Mouse (Mus musculus) retina, embryonic 14.5 days (tissue): ENCODE data around the gene Zc3h12a.
A peak's percentile ranks its signal among the peaks of the same experiment; 100 is the strongest.

Experiments used
- DNase-seq: peaks from one replicate; pipeline ENCODE4 v3.0.0-alpha.2; 2015; ENCODE audit warnings: low spot score

Zc3h12a gene

GRCm38 (mm10) chr4:125127305-125128084 lies at the start of gene Zc3h12a:
Gene Zc3h12a (minus strand): TSS chr4:125127840.
- peak; percentile 90 for DNase-seq

GRCm38 (mm10) chr4:125176639-125177165 lies 49.1 kb upstream of the Zc3h12a start:
- DNase-seq: peak; percentile 41

GRCm38 (mm10) chr4:125176190-125176589 lies 48.5 kb upstream of the Zc3h12a start:
- no peak for DNase-seq

- no peak for DNase-seq
These were observed 48.0 kb upstream of the Zc3h12a start for GRCm38 (mm10) chr4:125175591-125175990.

GRCm38 (mm10) chr4:125174516-125175185 lies 47.0 kb upstream of the Zc3h12a start:
- DNase-seq: no peak

DNA sequence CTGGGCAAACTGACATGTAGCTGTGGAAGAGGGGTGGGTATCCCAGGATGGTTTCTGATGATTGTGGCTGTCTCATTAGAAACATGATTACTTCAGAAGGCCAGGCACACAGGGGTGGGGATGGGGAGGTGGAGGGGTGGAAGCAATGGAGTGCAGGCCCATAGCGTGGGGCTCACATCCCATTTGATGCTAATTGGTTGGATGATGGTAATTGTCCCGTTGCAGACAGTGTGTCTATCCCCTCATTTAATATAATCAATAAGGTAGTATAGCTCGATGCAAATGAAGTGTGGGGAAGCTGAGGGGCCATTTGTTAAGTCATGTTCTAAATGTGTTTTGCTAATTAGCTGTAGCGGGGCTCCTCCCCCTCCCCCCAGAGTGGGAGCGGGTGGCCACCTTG lies 45.5 kb upstream of the Zc3h12a start:
- DNase-seq: no peak

DNA sequence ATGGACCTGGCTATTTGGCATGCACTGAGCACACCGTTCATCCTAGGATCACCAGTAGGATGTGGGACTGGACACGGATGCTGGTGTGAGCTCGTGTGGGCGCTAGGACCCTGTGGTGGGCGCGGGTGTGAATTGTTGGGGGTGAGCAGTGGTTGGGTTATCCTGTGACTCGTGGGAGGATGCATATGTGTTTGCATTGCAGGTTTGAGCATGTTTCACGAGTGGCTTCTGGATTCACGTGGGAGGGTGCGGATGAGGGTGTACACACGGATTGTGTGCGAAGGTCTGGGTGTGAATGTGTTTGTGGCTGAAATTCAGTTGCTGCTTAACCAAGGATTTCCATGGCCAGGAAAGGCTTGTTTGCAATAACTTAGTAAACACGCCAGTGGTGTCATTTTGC lies 45.1 kb upstream of the Zc3h12a start:
- no peak for DNase-seq

- DNase-seq: no peak
These were observed 40.1 kb upstream of the Zc3h12a start for GRCm38 (mm10) chr4:125167723-125168122.

DNA sequence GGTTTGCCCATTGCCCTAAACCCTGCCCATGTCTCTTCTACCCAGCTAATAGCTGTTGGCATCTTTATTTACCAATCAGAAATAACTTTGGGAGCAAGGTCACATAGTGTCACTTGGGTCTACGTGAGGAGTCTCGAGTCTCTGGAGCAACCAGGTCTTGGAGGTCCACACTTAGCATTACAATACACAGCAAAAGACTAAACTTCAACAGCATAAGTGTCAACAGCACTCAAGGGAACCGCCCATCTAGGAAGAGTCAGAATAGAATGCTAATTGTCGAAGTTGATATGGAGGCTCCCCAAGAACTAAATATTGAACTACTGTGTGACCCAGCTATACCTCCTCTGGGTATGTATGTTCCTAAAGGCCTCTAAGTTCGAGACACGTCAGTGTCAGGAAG lies 37.2 kb upstream of the Zc3h12a start:
- DNase-seq: no peak

- DNase-seq: no peak
These were observed 35.1 kb upstream of the Zc3h12a start for GRCm38 (mm10) chr4:125162701-125163100.

- no peak for DNase-seq
These were observed 33.8 kb upstream of the Zc3h12a start for GRCm38 (mm10) chr4:125161392-125161791.

- no peak for DNase-seq
These were observed 33.3 kb upstream of the Zc3h12a start for GRCm38 (mm10) chr4:125160951-125161331.

DNA sequence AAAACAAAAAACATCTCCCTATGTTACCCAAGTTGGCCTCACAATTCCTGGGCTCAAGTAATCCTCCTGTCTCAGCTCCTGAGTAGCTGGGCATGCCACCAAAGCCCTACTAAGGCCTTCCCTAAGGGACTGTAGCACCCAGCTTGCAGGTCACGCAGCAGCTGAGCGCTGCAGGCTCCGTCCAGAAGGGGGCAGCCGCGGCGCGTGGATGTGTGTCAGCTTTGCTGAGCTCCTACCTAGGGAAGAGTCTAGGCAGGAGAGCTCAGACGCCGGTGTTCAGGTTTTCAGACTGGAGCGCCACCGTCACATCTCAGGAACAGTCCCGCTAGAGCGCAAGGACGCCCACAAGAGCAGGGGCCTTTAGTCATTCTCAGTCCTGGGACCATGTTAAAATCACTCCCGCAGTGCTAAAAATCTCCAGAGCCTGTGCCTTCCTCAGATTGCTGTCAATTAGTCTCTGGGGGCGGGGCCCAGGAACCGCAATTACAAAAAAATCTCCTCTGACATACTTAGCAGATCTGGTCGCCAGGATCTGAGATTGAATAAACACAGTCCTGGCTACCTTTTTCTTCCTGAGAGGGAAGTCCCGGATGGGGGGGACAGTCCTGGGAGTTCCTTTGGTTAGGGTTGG lies 32.8 kb upstream of the Zc3h12a start:
- DNase-seq: peak; percentile 91

DNA sequence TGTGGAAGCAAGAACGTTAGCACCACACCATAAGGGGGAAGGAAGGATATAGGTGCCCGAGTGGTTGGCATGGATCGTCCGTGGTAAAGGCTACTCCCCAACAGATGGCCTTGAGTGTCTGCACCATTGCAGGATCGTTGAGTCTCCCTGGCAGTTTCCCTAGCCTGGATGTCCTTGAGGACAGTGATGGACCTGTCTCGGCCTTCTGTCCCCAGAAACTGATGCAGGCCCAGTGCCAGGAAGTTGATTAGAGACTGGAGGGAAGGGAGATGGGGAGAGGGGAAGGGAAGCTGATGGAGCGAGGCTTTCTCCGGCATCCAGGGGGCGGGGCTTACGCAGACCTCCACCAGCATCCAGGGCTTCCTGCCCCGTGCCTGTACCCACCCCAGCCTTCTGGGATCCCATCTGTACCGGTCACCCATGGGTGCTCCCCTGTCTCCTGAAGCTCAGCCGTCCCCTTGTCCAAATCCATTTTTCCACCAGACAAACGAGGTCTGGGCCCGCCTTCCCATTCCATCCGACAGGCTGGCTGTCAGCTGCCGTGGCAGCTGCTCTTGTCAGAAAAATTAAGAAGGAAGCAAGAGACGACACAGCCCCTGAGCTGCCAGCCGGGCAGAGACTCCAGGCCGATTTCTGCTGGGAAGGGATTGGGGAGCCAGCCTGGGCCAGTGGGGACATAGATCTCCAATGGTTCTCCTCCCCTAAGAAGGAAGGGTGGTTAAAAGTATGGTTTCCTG lies 31.1 kb upstream of the Zc3h12a start:
- DNase-seq: peak; percentile 70

GRCm38 (mm10) chr4:125158081-125158480 lies 30.4 kb upstream of the Zc3h12a start:
- no peak for DNase-seq

- no peak for DNase-seq
These were observed 29.7 kb upstream of the Zc3h12a start for GRCm38 (mm10) chr4:125157322-125157721.

DNA sequence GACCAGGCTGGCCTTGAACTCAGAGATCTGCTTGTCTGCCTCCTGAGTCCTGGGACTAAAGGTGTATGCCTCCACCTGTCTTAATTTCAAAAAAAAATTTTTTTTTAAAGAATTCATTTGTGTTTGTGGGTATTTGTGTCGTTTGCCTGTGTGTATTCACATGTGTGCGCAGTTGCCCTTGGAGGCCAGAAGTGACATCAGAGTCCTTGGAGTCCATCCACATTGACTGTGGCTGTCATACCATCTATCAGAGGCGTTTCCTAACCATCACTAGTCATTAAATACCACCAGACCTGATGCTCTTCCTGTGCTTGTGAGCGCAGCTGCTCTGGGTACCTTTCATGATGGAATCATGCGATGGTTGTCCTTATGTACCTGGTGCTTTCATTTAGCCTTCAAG lies 28.0 kb upstream of the Zc3h12a start:
- no peak for DNase-seq

GRCm38 (mm10) chr4:125153659-125154241 lies 26.1 kb upstream of the Zc3h12a start:
- peak; percentile 34 for DNase-seq

DNA sequence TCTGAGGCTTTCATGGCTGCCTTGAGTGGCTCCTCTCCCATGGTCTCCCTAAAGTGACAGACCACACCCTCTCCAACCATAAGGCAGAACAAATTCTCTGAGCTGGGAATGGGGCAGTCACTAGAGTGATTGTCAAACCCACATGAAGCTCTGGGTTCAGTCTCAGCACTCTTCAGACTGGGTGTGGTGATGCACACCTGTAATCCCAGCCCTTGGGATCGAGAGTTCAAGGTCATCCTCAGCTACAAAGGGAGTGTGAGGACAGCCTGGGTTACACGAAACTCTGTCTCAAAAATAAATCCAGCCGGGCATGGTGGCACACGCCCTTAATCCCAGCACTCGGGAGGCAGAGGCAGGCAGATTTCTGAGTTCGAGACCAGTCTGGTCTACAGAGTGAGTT lies 24.8 kb upstream of the Zc3h12a start:
- no peak for DNase-seq

GRCm38 (mm10) chr4:125149460-125149859 lies 21.8 kb upstream of the Zc3h12a start:
- DNase-seq: no peak

DNA sequence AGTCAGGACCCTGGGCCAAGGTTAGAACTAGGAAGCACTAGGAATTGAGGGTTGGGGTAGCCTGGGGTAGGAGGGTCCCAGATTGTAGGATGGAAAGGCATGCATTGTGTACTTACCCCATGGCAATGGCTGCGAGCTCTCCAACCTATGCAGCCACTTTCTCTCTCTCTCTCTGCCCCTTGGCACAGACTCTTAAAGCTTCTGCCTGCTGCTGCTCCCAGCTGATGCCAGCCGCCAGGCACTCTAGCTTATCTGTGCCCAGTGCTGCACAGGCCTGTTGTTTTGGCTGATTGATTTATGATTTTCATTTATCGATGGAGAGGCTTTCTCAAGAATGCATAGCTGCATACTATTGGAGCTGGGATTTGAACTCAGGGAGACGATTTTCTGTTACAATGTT lies 20.3 kb upstream of the Zc3h12a start:
- no peak for DNase-seq

DNA sequence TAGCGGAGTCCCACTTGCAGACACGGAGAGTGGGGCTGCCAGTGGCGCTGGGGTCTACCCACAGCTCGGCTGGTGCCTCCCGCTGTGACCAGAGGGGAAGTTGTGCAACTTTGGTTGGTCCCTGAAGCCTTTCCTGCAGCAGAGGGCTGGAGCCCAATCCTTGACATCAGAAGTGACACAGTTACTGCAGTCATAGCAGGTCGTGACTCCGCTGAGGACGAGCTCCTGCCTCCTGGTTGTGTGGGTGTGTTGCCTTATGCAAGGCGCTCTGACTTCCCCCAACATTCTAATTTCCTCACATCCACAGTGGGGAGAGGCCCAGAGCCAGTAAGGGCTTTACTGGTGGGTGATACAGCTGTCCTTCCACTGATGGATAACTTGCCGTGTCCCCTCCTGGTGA lies 17.6 kb upstream of the Zc3h12a start:
- DNase-seq: no peak
